Mouse (Mus musculus) neural tube, embryonic 14.5 days (tissue): ENCODE measurements at regions not wholly inside any gene's neighbourhood (a gene's known extent, or its start where the extent isn't known, plus 50 kb on each side); places are given as distances from the start of the nearest gene placed in this dataset.

ENCODE experiments used
- ATAC-seq: fragments of 200-750 bp; cut with Nextera tagmentation; 2 replicates; pipeline ENCODE4 v1.8.0; 2017; ENCODE audit warnings: low read depth, mild to moderate bottlenecking, moderate TSS enrichment, moderate library complexity
- H3K27ac ChIP-seq: fragments of 300-500 bp; sonication (generic); 2 replicates; pipeline ENCODE4 v1.5.1; 2014; ENCODE audit warnings: low read depth, mild to moderate bottlenecking, control low read depth, low read length, moderate library complexity, mixed read lengths
- H3K27me3 ChIP-seq: fragments of 300-500 bp; sonication (generic); 2 replicates; pipeline ENCODE4 v1.6.1; 2014; ENCODE audit warnings: low read length; ENCODE audit not compliant: control insufficient read depth, insufficient read depth
- H3K36me3 ChIP-seq: fragments of 300-500 bp; sonication (generic); 2 replicates; pipeline ENCODE4 v1.6.1; 2014; ENCODE audit warnings: low read length, mixed read lengths; ENCODE audit not compliant: control insufficient read depth, insufficient read depth
- H3K4me1 ChIP-seq: fragments of 300-500 bp; sonication (generic); 2 replicates; pipeline ENCODE4 v1.6.1; 2014; ENCODE audit warnings: low read length; ENCODE audit not compliant: control insufficient read depth, insufficient read depth
- H3K4me2 ChIP-seq: fragments of 300-500 bp; sonication (generic); 2 replicates; pipeline ENCODE4 v1.6.1; 2014; ENCODE audit warnings: mild to moderate bottlenecking, low read depth, low read length, control low read depth
- H3K4me3 ChIP-seq: fragments of 300-500 bp; sonication (generic); 2 replicates; pipeline ENCODE4 v1.5.1; 2014; ENCODE audit warnings: low read depth, low read length, control low read depth, mixed read lengths
- H3K9ac ChIP-seq: fragments of 300-500 bp; sonication (generic); replicated peaks from 2 replicates; pipeline ENCODE4 v1.6.1; 2014; ENCODE audit warnings: low read depth, mild to moderate bottlenecking, control low read depth, low read length, mixed read lengths
- H3K9me3 ChIP-seq: fragments of 300-500 bp; sonication (generic); 2 replicates; pipeline ENCODE4 v1.6.1; 2016; ENCODE audit warnings: low read length; ENCODE audit not compliant: control insufficient read depth
- WGBS: fragments of 180-500 bp; shearing (Covaris S2); extraction: QIAGEN DNeasy Blood & Tissue Kit; methylation state at CpG from one replicate; pipeline ENCODE4 v1.1.7; 2014; 5-methylcytosine and 5-hydroxymethylcytosine counted together

DNA sequence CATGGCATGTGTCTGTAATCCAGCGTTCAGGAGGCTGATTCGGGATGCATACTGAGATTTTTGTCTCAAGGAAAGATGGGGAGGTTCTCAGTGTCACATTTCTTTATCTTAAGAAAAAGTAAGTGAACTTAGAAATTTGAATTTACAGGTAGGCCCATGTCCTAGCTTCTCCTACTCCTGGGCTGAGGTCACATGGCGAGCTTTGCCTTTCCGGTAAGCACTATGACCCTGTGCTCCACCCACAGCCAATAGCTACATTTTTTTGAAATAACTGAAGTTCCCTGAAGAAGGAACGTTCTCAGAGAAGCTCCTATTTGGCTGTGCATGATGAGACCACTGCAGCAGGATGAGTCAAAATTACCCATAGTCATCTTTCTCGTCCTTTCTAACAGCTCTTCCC is 83.0 kb upstream of the Marcks start:
- H3K36me3 ChIP-seq: no peaks in the 10 kb centered on the region
- no peak overlapping the region for H3K27ac ChIP-seq
- H3K4me2 ChIP-seq: no peak overlapping the region
- no peaks in the 10 kb centered on the region for H3K27me3 ChIP-seq
- H3K4me3 ChIP-seq: no peak overlapping the region
- H3K4me1 ChIP-seq: no peaks in the 10 kb centered on the region
- H3K9ac ChIP-seq: no peak overlapping the region
- no peaks in the 10 kb centered on the region for H3K9me3 ChIP-seq
- 87% methylated on average over 6 of the region's 6 CpGs for WGBS
- ATAC-seq: no peak

DNA sequence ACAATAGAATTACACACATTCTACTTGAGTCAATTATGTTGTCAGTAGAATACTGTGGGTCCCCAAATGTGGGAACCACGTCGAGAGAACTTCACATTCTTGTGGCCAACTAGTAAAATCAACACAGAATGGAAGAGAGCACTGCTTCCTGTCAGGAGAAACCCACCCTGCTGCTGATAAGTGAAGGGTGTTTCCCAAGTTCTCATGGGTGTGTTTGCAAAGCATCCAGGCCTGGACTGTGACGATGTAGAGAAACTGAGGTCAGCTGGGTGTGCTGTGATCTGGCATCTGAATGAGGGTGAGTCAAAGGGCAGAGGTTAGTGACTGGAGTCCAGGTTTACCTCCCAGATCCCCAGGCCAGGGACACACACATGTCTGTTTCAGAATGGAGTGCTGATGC is 81.7 kb upstream of the Marcks start:
- Histone ChIP-seq H3K27me3 (no peaks in the 10 kb centered on the region), H3K4me3 (no peak overlapping the region), H3K36me3 (no peaks in the 10 kb centered on the region), H3K9me3 (no peaks in the 10 kb centered on the region), H3K4me1 (no peaks in the 10 kb centered on the region), H3K9ac (no peak overlapping the region), H3K27ac (no peak overlapping the region), H3K4me2 (no peak overlapping the region)
- no peak for ATAC-seq
- 59% methylated on average over 3 of the region's 3 CpGs for WGBS

DNA sequence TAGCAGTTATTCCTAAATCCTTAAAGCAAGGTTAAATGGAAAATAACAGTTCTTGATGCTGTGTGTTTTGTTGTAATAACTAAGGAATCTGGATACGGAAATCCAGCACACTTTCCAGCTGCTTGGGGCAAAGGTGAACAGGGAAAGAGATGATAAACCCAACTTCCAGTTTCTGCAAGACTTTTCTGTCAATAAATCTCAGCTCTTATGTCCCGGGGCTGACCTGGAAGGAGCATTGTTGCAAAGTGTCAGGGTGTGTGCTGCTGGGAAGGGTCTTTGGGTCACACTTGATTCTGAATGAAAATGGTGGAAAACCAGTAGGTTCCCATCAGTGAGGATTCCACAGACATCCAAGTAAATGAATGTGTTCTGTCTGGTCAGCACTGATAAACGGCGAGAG is 81.2 kb upstream of the Marcks start:
- no peaks in the 10 kb centered on the region for H3K27me3 ChIP-seq
- H3K27ac ChIP-seq: no peak overlapping the region
- ATAC-seq: no peak
- WGBS: 64% methylated on average over 4 of the region's 4 CpGs
- H3K4me1 ChIP-seq: no peaks in the 10 kb centered on the region
- H3K9me3 ChIP-seq: no peaks in the 10 kb centered on the region
- H3K4me2 ChIP-seq: no peak overlapping the region
- H3K4me3 ChIP-seq: no peak overlapping the region
- no peaks in the 10 kb centered on the region for H3K36me3 ChIP-seq
- no peak overlapping the region for H3K9ac ChIP-seq

DNA sequence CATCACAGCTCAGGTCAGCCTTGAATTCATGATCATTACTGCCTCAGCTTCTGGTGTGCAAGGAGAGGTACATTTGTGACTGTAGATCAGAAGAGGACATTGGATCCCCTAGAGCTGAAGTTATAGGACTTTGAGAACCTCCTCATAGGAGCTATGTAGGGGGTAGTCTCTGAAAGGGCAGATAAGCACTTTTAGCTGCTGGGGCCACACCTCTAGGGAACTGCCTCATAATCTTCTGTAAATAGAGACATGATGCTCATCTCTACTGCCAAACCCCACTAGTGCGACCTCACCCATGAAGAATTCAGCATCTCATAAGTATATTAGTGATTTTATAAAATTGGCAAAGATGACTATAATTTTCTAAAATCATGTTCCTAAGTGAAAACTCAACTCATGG is 80.7 kb upstream of the Marcks start:
- no peak overlapping the region for H3K4me2 ChIP-seq
- 95% methylated on average over 1 of the region's 1 CpGs for WGBS
- no peaks in the 10 kb centered on the region for H3K36me3 ChIP-seq
- no peak overlapping the region for H3K9ac ChIP-seq
- no peak overlapping the region for H3K4me3 ChIP-seq
- no peaks in the 10 kb centered on the region for H3K9me3 ChIP-seq
- no peaks in the 10 kb centered on the region for H3K4me1 ChIP-seq
- no peak for ATAC-seq
- no peak overlapping the region for H3K27ac ChIP-seq
- no peaks in the 10 kb centered on the region for H3K27me3 ChIP-seq

DNA sequence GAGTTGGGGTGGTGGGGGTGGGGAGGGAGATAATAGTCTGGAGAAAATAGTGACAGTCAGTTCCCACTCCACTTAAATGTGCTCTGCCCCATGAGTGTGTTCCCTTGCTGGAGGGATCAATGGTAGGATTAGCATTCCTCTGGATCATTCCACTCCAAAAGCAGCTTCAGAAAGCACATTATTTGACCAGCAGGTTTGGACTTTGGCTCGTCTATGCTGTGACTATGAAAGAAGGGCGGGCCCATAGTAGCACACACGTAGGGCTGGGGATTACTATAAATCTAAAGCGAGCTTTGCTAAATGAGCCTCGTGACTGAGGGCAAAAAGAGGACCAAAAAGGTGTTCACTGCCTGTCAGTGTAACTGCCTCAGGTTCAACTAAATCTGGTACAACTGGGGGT is 75.9 kb upstream of the Marcks start:
- Histone ChIP-seq H3K4me3 (no peak overlapping the region), H3K27ac (no peak overlapping the region), H3K9ac (no peak overlapping the region), H3K4me2 (no peak overlapping the region), H3K36me3 (no peaks in the 10 kb centered on the region), H3K4me1 (no peaks in the 10 kb centered on the region), H3K9me3 (no peaks in the 10 kb centered on the region), H3K27me3 (no peaks in the 10 kb centered on the region)
- 74% methylated on average over 5 of the region's 5 CpGs for WGBS
- ATAC-seq: no peak

DNA sequence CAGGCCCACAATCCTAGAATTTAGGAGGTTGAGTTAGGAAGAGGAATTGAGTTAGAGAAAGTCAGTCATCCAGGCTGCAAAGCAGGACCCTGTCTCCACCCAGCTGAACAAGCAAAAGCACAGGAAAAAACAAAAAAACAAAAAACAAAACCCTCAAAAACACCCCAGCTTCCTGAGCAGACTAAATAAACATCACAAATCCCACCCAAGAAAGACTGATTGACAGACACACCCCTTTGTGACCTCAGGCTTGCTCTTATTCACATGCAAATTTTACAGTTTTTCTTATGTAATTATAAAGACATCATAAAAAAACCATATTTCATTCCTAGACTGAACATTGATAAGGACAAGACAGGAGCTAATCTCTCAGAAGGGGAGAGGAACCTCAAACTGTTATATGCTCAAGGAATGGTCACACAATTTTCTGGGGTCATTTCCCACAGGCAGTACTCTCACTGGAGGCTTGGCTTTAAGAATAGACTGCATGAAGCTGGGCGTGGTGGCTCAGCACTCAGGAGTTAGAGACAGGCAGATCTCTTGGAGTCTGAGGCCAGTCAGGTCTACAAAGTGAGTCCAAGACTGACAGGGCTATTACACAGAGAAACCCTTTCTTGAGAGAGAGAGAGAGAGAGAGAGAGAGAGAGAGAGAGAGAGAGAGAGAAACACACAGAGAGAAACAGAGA is 73.8 kb upstream of the Marcks start:
- Histone ChIP-seq H3K27me3 (no peaks in the 10 kb centered on the region), H3K27ac (no peak overlapping the region), H3K4me3 (no peak overlapping the region), H3K4me1 (no peaks in the 10 kb centered on the region), H3K4me2 (no peak overlapping the region), H3K36me3 (no peaks in the 10 kb centered on the region), H3K9ac (no peak overlapping the region), H3K9me3 (no peaks in the 10 kb centered on the region; the same call in 1 of the 2 replicates)
- no peak for ATAC-seq
- WGBS: 42% methylated on average over 1 of the region's 1 CpGs

DNA sequence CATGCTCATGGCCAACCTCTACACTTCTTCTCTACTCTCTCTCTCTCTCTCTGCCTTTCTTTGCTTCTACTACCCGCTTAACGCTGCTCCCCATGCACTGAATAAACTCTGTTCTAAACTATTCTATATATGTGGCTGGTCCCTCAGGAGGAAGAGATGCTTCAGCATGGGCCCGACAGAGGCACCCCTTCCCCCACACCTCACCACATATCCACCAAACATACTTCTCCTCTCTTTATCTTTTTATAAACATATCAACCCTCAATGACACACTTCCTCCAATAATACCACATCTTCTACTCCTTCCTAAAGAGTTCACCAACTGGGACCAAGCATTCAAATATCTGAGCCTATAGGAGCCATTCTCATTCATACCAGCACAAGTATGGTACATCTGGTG is 72.6 kb upstream of the Marcks start:
- H3K27me3 ChIP-seq: no peaks in the 10 kb centered on the region
- no peaks in the 10 kb centered on the region; the same call in 1 of the 2 replicates for H3K9me3 ChIP-seq
- H3K9ac ChIP-seq: no peak overlapping the region
- 87% methylated on average over 3 of the region's 3 CpGs for WGBS
- no peak overlapping the region for H3K4me2 ChIP-seq
- H3K4me3 ChIP-seq: no peak overlapping the region
- H3K27ac ChIP-seq: no peak overlapping the region
- ATAC-seq: no peak
- H3K36me3 ChIP-seq: no peaks in the 10 kb centered on the region
- H3K4me1 ChIP-seq: no peaks in the 10 kb centered on the region

DNA sequence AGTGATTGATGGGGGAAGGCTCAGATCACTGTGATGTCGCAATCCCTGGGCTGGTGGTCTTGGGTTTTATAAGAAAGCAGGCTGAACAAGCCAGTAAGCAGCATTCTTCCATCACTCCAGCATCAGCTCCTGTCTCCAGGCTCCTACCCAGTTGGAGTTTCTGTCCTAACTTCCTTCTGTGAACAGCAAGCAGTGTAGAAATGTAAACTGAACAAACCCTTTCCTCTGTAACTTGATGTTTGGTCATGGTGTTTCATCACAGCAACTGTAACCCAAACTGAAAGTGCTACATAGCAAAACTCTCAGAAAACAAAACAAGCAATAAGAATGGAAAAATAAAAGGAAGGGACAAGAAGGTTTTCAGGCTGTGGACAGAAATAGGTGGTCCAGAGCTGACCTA is 71.5 kb upstream of the Marcks start:
- Histone ChIP-seq H3K9me3 (no peaks in the 10 kb centered on the region; the same call in 1 of the 2 replicates), H3K36me3 (no peaks in the 10 kb centered on the region), H3K4me3 (no peak overlapping the region), H3K27ac (no peak overlapping the region), H3K4me1 (no peaks in the 10 kb centered on the region), H3K27me3 (no peaks in the 10 kb centered on the region), H3K9ac (no peak overlapping the region), H3K4me2 (no peak overlapping the region)
- ATAC-seq: no peak
- WGBS: 95% methylated on average over 1 of the region's 1 CpGs

DNA sequence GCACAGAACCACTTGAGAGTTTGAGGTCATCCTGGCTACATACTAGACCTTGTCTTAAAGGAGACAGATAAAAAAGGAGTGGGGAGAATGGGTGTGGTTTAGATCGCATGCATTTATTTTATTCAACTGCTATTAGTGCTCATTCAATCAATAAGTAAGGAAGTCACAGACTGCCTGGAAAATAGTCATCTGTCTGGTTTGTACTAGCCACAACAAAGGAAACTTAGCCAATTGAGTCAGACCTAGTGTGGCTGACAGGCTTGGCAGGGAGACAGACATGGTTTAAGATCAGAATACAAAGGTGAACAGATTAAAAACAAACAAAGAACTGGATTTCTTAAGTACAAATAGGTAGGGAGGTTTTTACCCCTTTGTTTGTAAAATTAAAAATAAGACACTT is 68.3 kb upstream of the Marcks start:
- Histone ChIP-seq H3K9ac (no peak overlapping the region), H3K27me3 (no peaks in the 10 kb centered on the region), H3K9me3 (no peaks in the 10 kb centered on the region; the same call in 1 of the 2 replicates), H3K4me2 (no peak overlapping the region), H3K27ac (no peak overlapping the region), H3K4me3 (no peak overlapping the region), H3K36me3 (no peaks in the 10 kb centered on the region), H3K4me1 (no peaks in the 10 kb centered on the region)
- no peak for ATAC-seq
- 89% methylated on average over 1 of the region's 1 CpGs for WGBS
